Mouse (Mus musculus) CH12.LX (cell line): ENCODE results near the gene C1qtnf3.

ENCODE experiments used
- CHD2 ChIP-seq: IDR thresholded peaks from 2 replicates; pipeline ENCODE4 v1.6.1; 2011; ENCODE audit warnings: low read length, improper control_type of control experiment
- CTCF ChIP-seq, 2 experiments: IDR thresholded peaks in 1 of 2; conservative IDR thresholded peaks in 1 of 2; 2 replicates each; pipeline ENCODE4 v1.5.1; 2011 to 2012; ENCODE audit warnings: low read depth in 2 of 2, low read length in 2 of 2, improper control_type of control experiment in 1 of 2, inconsistent platforms in 1 of 2, mild to moderate bottlenecking in 1 of 2, moderate library complexity in 1 of 2
- EP300 ChIP-seq: IDR thresholded peaks from 2 replicates; pipeline ENCODE4 v1.6.1; 2011; ENCODE audit warnings: low read length, improper control_type of control experiment
- ETS1 ChIP-seq: conservative IDR thresholded peaks from 2 replicates; pipeline ENCODE4 v1.6.1; 2012; ENCODE audit warnings: low read depth, mild to moderate bottlenecking, inconsistent platforms, low read length, improper control_type of control experiment, moderate library complexity
- GABPA ChIP-seq: IDR thresholded peaks from 2 replicates; pipeline ENCODE4 v1.6.1; 2012; ENCODE audit warnings: low read depth, low read length, improper control_type of control experiment, inconsistent platforms; ENCODE audit not compliant: insufficient replicate concordance
- MAFK ChIP-seq: IDR thresholded peaks from 2 replicates; pipeline ENCODE4 v1.6.1; 2011; ENCODE audit warnings: low read length, improper control_type of control experiment; ENCODE audit not compliant: insufficient replicate concordance
- MAX ChIP-seq: IDR thresholded peaks from 2 replicates; pipeline ENCODE4 v1.6.1; 2011; ENCODE audit warnings: low read length, improper control_type of control experiment
- NELFE ChIP-seq: IDR thresholded peaks from 2 replicates; pipeline ENCODE4 v1.6.1; 2011; ENCODE audit warnings: low read depth, low read length, improper control_type of control experiment
- POLR2AphosphoS2 ChIP-seq: IDR thresholded peaks from 2 replicates; pipeline ENCODE4 v1.6.1; 2011; ENCODE audit warnings: low read depth, low read length, improper control_type of control experiment
- RAD21 ChIP-seq: IDR thresholded peaks from 2 replicates; pipeline ENCODE4 v1.6.1; 2011; ENCODE audit warnings: low read depth, mild to moderate bottlenecking, low read length, improper control_type of control experiment, moderate library complexity
- USF1 ChIP-seq: IDR thresholded peaks from 2 replicates; pipeline ENCODE4 v1.6.1; 2014; ENCODE audit warnings: low read depth, mild to moderate bottlenecking, inconsistent platforms, low read length, improper control_type of control experiment

GRCm38 (mm10) chr15:10952760-10953305, 701 bp downstream of the C1qtnf3 start:
- TF ChIP-seq ETS1, result no peak
- no peak for TF ChIP-seq EP300
- TF ChIP-seq CTCF (conservative IDR thresholded peaks at IDR 0.05 in 1 of 2, IDR thresholded peaks at IDR 0.05 in 1 of 2; ENCODE audit: low read depth in 2 of 2, low read length in 2 of 2), result no peak
- TF ChIP-seq MAX, result no peak
- TF ChIP-seq CHD2, result no peak
- no peak for TF ChIP-seq NELFE
- no peak for TF ChIP-seq USF1
- TF ChIP-seq RAD21, result no peak
- TF ChIP-seq POLR2AphosphoS2, result no peak
- no peak for TF ChIP-seq GABPA
- no peak for TF ChIP-seq MAFK
